Mouse (Mus musculus) cerebellum, adult (tissue): ENCODE results near the gene Rnps1.

ENCODE experiments used
- ATAC-seq: cut with Nextera tagmentation; 2 replicates; pipeline ENCODE4 v1.9.2; 2017; ENCODE audit warnings: mild to moderate bottlenecking, moderate library complexity, mixed read lengths; ENCODE audit not compliant: insufficient number of reproducible peaks, low FRiP score, low TSS enrichment

The Rnps1 gene

GRCm38 (mm10) chr17:24468636-24469246, 54.4 kb downstream of the Rnps1 start:
- no peak for ATAC-seq

- ATAC-seq = no peak
Measured at GRCm38 (mm10) chr17:24469336-24469909, 55.1 kb downstream of the Rnps1 start.

- peak; percentile 95 for ATAC-seq
Measured at GRCm38 (mm10) chr17:24469910-24470602, 55.7 kb downstream of the Rnps1 start, which contains the start of the genes E4f1 and Pgp. Gene E4f1 (minus strand): TSS chr17:24470313. Gene Pgp (plus strand): TSS chr17:24470392.

- peak; percentile 9; the same call in 1 of the 2 replicates for ATAC-seq
Measured at GRCm38 (mm10) chr17:24470701-24471527, 56.5 kb downstream of the Rnps1 start.

GRCm38 (mm10) chr17:24472512-24472911, 58.1 kb downstream of the Rnps1 start:
- ATAC-seq = no peak

GRCm38 (mm10) chr17:24473612-24474275, 59.4 kb downstream of the Rnps1 start, which contains the start of gene Bricd5:
Gene Bricd5 (plus strand): TSS chr17:24473884.
- no peak for ATAC-seq

GRCm38 (mm10) chr17:24474557-24474956, 60.2 kb downstream of the Rnps1 start:
- no peak for ATAC-seq
